Mouse (Mus musculus) forebrain, embryonic 13.5 days (tissue): ENCODE measurements around the gene Eif5. TPM values are rescaled to one million over a fixed set of nuclear protein-coding genes. Genes with fewer than 3 reads are reported as not detected.
"Not testable (repeated sequence)": the region's sequence is repeated elsewhere in the genome, so short reads cannot be mapped to it uniquely, and the experiment has no call there.

Experiments
- ATAC-seq: fragments of 200-750 bp; cut with Nextera tagmentation; 2 replicates; pipeline ENCODE4 v1.8.0; 2017
- H3K27ac ChIP-seq: fragments of 300-500 bp; sonication (generic); 2 replicates; pipeline ENCODE4 v1.5.1; 2015; ENCODE audit warnings: inconsistent platforms, mild to moderate bottlenecking, moderate library complexity
- H3K27me3 ChIP-seq: fragments of 300-500 bp; sonication (generic); 2 replicates; pipeline ENCODE4 v1.6.1; 2015; ENCODE audit warnings: mild to moderate bottlenecking, inconsistent platforms
- H3K36me3 ChIP-seq: fragments of 300-500 bp; sonication (generic); 2 replicates; pipeline ENCODE4 v1.6.1; 2015; ENCODE audit warnings: mild to moderate bottlenecking, inconsistent platforms; ENCODE audit not compliant: poor library complexity, severe bottlenecking
- H3K4me1 ChIP-seq: fragments of 300-500 bp; sonication (generic); 2 replicates; pipeline ENCODE4 v1.6.1; 2015; ENCODE audit warnings: inconsistent platforms
- H3K4me2 ChIP-seq: fragments of 300-500 bp; sonication (generic); 2 replicates; pipeline ENCODE4 v1.6.1; 2015; ENCODE audit warnings: inconsistent platforms, mild to moderate bottlenecking, moderate library complexity
- H3K4me3 ChIP-seq: fragments of 300-500 bp; sonication (generic); 2 replicates; pipeline ENCODE4 v1.5.1; 2015; ENCODE audit warnings: mild to moderate bottlenecking, inconsistent platforms
- H3K9ac ChIP-seq: fragments of 300-500 bp; sonication (generic); 2 replicates; pipeline ENCODE4 v1.6.1; 2015; ENCODE audit warnings: mild to moderate bottlenecking, inconsistent platforms
- H3K9me3 ChIP-seq: fragments of 300-500 bp; sonication (generic); replicated peaks from 2 replicates; pipeline ENCODE4 v1.6.1; 2016; ENCODE audit warnings: inconsistent platforms
- WGBS: fragments of 180-500 bp; shearing (Covaris S2); methylation state at CpG from one replicate; pipeline ENCODE4 v1.1.7; 2015; 5-methylcytosine and 5-hydroxymethylcytosine counted together
- polyA plus RNA-seq: library from polyadenylated mRNA; unstranded; fragments of >200 nt; fragmentation: Nextera tagmentation; extraction: Ambion mirVana; gene quantifications from 2 replicates; pipeline ENCODE4 v1.2.1, GENCODE M21; 2015

Eif5 gene
- polyA plus RNA-seq, 1 experiment from 2014 or later: 695 TPM

DNA sequence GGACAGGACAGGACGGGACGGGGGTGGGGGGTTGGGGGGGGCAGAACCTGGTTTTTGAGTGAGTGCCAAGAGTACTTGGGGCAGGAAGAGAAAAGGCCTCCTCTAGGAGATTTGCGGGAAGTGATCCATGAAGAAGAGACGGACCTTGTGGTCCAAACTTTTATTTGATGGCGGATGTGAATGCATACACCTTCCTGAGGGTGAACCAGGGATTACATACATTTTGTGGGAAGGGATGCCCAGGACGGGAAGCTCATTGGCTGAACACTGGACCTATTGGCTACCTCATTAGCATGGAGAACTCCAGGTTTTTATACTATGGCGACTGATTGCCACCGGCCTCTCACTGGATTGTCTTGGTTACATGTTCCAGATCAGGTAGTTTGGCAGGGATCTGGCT is 14.5 kb downstream of the Eif5 start:
- ATAC-seq: no peak
- no peaks in the 10 kb centered on the region for H3K27me3 ChIP-seq
- no peaks in the 10 kb centered on the region for H3K4me1 ChIP-seq
- no peak overlapping the region for H3K4me2 ChIP-seq
- no peaks in the 10 kb centered on the region for H3K9me3 ChIP-seq
- WGBS: 68% methylated on average over 8 of the region's 8 CpGs
- H3K27ac ChIP-seq: no peak overlapping the region
- H3K36me3 ChIP-seq: peaks cover 15% of the 10 kb centered on the region
- H3K4me3 ChIP-seq: no peak overlapping the region
- H3K9ac ChIP-seq: no peak overlapping the region

DNA sequence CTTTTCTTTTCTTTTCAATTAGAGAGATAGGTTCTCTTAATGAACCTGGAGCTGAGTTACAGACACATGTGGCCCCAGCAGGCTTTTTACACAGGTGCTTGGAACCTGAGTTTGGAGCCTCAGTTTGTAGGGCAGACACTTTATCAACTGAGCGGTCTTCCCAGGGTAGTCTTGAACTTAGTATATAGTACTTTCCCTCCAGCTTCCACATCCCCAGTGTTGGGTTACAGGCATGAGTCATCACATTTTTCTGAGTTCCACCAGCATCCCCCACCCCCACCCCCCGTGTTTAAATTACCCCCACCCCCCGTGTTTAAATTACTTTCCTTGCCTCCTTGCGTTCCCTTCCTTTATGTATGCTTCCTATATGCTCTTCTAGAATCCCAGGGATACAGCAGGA is 17.5 kb downstream of the Eif5 start:
- Histone ChIP-seq H3K9me3 (no peaks in the 10 kb centered on the region), H3K27ac (no peak overlapping the region), H3K4me3 (no peak overlapping the region), H3K27me3 (no peaks in the 10 kb centered on the region), H3K9ac (no peak overlapping the region), H3K4me1 (0 out of 2 replicates have a peak, but pooled peaks cover 6% of the 10 kb centered on the region), H3K4me2 (no peak overlapping the region), H3K36me3 (no peaks in the 10 kb centered on the region)
- ATAC-seq: no peak
- WGBS: 80% methylated on average over 4 of the region's 4 CpGs

DNA sequence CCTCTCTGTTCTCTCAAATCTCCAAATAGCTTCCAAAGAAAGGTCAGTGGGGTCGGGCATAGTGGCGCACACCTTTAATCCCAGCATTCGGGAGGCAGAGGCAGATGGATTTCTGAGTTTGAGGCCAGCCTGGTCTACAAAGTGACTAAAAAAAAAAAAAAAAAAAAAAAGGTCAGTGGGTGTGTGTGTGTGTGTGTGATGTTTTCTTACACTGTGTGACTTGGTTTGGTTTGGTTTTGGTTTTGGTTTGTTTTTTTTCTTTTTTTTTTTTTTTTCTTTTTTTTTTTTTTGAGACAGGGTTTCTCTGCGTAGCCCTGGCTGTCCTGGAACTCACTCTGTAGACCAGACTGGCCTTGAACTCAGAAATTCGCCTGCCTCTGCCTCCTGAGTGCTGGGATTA is 18.1 kb downstream of the Eif5 start:
- H3K9me3 ChIP-seq, H3K4me1 ChIP-seq, ATAC-seq, H3K9ac ChIP-seq, H3K4me2 ChIP-seq, H3K4me3 ChIP-seq, H3K27me3 ChIP-seq, H3K27ac ChIP-seq, H3K36me3 ChIP-seq: not testable (repeated sequence)
- WGBS: 81% methylated on average over 5 of the region's 5 CpGs

DNA sequence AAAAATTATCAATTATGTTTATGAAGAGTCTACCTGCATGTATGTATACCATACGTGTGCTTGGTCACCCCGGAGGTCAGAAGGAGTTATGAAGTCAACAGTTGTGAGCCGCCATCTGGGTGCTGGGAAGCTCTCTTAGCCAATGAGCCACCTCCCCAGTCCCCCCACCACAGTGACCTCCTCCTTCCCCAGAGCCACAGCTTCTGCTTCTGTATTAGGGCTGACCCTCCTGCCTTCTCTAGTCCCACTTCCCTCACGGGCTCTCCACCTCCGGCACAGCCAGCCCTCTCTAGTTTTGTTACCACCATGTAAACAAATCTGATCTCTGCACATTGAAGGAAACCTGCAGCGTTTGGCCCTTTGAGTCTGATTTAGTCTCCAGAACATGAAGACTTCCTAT is 19.7 kb downstream of the Eif5 start:
- Histone ChIP-seq H3K4me2 (no peak overlapping the region), H3K36me3 (no peaks in the 10 kb centered on the region), H3K9ac (no peak overlapping the region), H3K27me3 (no peaks in the 10 kb centered on the region), H3K4me1 (0 out of 2 replicates have a peak, but pooled peaks cover 7% of the 10 kb centered on the region), H3K27ac (no peak overlapping the region), H3K4me3 (no peak overlapping the region), H3K9me3 (no peaks in the 10 kb centered on the region)
- ATAC-seq: no peak
- 74% methylated on average over 6 of the region's 6 CpGs for WGBS

DNA sequence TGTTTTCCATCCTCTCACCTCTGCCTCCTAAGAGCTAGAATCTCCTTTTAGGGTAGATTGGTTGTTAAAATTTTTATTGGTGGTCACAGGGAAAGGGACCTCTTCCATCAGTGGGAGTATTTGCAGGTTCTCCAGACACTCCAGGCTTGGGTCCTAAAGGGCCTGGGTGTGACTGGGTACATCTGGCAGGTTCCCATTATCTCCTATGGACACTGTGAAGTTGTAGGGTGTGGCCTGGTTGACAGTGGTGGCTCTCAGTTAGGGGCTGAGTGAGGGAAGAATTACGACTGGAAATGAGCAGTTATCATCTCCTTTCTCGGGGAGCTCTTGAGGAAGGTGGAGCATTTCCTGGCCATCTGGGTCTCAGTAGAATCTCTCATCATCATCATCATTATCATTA is 20.8 kb downstream of the Eif5 start:
- Histone ChIP-seq H3K4me1 (0 out of 2 replicates have a peak, but pooled peaks cover 7% of the 10 kb centered on the region), H3K27me3 (no peaks in the 10 kb centered on the region), H3K36me3 (no peaks in the 10 kb centered on the region), H3K9me3 (no peaks in the 10 kb centered on the region), H3K4me3 (no peak overlapping the region), H3K9ac (no peak overlapping the region), H3K27ac (no peak overlapping the region), H3K4me2 (no peak overlapping the region)
- WGBS: 74% methylated on average over 2 of the region's 2 CpGs
- ATAC-seq: no peak

DNA sequence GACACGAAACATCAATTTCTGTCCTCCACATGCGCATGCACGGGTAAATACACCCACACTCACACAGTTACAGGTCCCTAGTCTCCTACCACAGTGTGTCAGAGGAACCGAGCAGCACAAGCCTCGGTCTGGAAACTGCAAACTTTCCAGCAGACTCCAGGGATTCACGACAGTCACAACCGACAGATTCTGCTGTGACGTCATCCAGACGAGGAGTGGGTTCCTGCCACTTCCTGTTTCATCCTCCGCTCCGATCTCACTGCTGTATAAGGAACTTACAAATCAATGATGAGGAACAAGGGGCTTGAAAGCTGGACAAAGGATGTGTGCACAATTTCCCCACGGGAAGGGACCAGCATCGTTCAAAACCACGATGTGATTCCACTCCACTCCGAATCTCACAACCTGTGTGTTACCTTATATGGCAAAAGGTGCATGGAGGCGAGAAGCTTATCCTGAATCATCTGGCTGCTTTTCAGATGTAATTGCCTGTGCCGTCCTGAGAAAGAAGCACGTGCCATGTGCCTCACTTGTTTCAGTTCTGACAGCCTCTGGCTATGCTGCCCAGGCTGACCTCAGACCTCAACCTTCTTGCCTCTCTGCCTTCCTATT is 21.9 kb downstream of the Eif5 start:
- Histone ChIP-seq H3K4me2 (no peak overlapping the region), H3K4me3 (no peak overlapping the region), H3K9ac (peak overlapping the region; percentile 5), H3K4me1 (0 out of 2 replicates have a peak, but pooled peaks cover 7% of the 10 kb centered on the region), H3K36me3 (no peaks in the 10 kb centered on the region), H3K27me3 (no peaks in the 10 kb centered on the region), H3K27ac (no peak overlapping the region), H3K9me3 (no peaks in the 10 kb centered on the region)
- 70% methylated on average over 18 of the region's 18 CpGs for WGBS
- no peak for ATAC-seq

DNA sequence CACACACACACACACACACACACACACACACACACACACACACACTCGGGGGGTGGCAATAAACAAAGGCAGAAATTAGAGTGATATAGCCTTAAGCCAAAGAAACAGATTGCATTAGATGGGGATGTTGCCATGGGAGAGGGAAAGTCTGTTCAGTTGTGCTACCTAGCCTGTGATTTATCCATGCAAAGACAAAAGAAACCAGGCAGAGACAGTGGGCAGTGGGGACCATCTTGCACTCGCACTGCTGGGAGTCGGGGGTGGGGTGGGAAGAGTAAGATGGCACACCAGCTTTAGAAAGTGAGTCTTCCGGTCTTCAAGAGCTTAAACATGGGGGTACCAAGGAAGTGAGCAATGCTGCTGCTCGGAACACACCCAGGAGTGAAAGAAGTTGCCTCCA is 22.5 kb downstream of the Eif5 start:
- Histone ChIP-seq H3K36me3 (no peaks in the 10 kb centered on the region), H3K9me3 (no peaks in the 10 kb centered on the region), H3K4me2 (no peak overlapping the region), H3K9ac (no peak overlapping the region), H3K4me1 (0 out of 2 replicates have a peak, but pooled peaks cover 7% of the 10 kb centered on the region), H3K4me3 (no peak overlapping the region), H3K27me3 (no peaks in the 10 kb centered on the region), H3K27ac (no peak overlapping the region)
- ATAC-seq: no peak
- 78% methylated on average over 5 of the region's 5 CpGs for WGBS

DNA sequence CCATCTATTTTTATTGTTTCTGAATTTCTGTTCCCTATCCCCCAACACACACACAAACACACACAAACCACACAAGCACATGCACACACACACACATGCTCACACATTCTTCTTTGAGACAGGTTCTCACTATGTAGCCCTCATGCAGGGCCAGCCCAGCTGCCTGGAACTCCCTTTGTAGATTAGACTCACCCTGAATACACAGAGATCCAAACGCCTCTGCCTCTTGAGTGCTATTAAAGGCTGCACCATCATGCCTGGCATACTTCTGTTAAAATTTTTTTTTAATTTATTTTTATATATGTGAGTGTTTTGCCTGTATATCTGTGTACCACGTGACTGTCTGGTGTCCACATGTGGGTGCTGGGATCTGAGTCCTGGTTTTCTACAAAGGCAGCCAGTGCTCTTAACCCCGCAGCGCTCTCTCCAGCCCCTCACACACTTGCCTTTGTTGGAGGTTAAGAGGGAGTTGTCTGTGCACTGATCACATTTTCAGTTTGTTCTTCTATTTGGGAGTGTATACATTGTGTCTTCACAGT is 24.5 kb downstream of the Eif5 start:
- Histone ChIP-seq H3K27ac (no peak overlapping the region), H3K4me1 (0 out of 2 replicates have a peak, but pooled peaks cover 7% of the 10 kb centered on the region), H3K4me2 (no peak overlapping the region), H3K36me3 (no peaks in the 10 kb centered on the region), H3K4me3 (no peak overlapping the region), H3K27me3 (no peaks in the 10 kb centered on the region), H3K9me3 (no peaks in the 10 kb centered on the region), H3K9ac (no peak overlapping the region)
- no peak for ATAC-seq
- 50% methylated on average over 4 of the region's 4 CpGs for WGBS

DNA sequence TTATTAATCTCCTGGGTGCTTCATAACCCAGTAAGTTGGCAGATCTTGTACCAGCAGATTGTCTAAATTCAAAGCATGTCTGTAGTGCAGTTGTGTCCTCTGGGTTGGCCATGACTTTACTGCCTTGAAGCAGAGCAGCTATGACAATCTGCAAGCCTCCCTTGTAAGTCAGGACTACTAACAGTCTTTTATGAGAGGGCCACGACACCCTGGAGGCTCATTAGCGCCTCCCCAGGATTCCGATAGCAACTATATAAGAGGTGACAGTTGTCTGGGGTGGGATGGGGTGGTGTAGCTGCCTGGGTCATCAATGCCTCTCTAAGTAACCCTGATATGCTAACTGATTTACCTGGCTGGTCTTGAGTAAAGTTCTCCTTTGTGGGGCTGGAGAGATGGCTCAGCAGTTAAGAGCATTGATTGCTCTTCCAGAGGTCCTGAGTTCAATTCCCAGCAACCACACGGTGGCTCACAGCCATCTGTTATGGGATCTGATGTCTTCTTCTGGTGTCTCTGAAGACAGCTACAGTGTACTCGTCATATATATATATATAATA is 25.3 kb downstream of the Eif5 start:
- no peak overlapping the region for H3K4me3 ChIP-seq
- no peaks in the 10 kb centered on the region for H3K36me3 ChIP-seq
- no peak overlapping the region for H3K4me2 ChIP-seq
- H3K9me3 ChIP-seq: no peaks in the 10 kb centered on the region
- 50% methylated on average over 5 of the region's 5 CpGs for WGBS
- H3K27ac ChIP-seq: no peak overlapping the region
- H3K9ac ChIP-seq: no peak overlapping the region
- ATAC-seq: no peak
- no peaks in the 10 kb centered on the region for H3K27me3 ChIP-seq
- H3K4me1 ChIP-seq: 0 out of 2 replicates have a peak, but pooled peaks cover 7% of the 10 kb centered on the region

DNA sequence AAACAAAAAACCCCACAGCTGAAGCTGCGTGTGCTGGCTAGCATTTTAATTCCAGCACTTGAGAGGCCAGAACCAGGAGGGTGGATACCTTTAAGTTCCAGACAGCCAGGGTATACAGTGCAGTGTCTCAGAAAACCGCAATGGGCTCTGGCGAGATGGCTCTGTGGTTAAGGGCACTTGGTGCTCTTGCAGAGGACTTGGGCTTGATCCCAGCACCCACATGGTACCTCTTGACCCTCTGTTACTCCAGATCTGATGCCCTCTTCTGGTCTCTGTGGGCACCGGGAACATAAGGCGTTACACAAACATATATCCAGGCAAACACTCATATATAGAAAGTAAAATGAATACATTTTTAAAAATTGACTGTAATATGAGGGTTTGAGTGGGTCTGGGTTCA is 27.5 kb downstream of the Eif5 start:
- Histone ChIP-seq H3K4me3 (no peak overlapping the region), H3K9ac (no peak overlapping the region), H3K27me3 (no peaks in the 10 kb centered on the region), H3K27ac (no peak overlapping the region), H3K4me2 (no peak overlapping the region), H3K36me3 (no peaks in the 10 kb centered on the region), H3K4me1 (0 out of 2 replicates have a peak, but pooled peaks cover under 1% of the 10 kb centered on the region), H3K9me3 (no peaks in the 10 kb centered on the region)
- ATAC-seq: no peak
- 80% methylated on average over 5 of the region's 5 CpGs for WGBS

DNA sequence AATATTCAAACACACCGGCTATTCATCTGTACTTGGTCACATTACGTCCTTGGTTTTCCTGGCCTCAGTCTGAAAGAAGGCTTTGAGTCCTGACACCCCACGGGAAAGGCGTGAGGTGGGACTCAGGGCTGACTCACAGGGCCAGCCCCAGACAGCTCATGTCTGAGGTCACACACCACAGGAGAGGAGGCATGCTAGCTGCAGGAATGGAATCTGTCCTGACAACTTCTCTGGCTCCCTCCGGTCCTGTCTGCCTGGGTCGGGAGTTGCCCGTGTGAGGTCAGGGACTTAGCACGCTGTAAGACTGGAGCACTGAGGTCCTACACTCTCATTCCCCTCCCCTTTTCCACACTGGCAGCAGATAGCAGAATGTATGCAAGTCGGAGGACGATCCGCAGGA is 31.0 kb downstream of the Eif5 start:
- no peak for ATAC-seq
- no peak overlapping the region for H3K4me3 ChIP-seq

DNA sequence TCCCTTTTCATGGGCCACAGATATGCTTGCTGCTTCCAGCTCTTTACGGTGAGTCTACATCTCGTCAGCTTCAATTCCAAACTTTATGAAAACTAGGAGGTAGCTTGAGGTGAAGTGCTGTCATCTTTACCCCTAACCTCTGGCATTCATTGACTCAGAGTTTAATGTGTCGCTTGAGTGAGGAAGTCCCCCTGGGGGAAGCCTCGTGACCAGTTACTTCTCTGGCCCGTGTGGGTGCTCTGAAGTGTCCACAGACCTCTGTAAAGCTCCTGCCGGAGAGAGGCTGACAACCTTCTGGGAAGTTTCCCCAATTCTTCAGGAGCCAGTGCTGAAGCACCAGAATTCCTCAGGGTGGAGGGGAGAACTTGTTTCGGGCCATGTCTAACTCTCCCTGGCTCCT is 34.6 kb downstream of the Eif5 start:
- H3K4me3 ChIP-seq: no peak overlapping the region
- no peaks in the 10 kb centered on the region for H3K27me3 ChIP-seq
- ATAC-seq: no peak
- H3K4me1 ChIP-seq: peaks cover 31% of the 10 kb centered on the region
- H3K27ac ChIP-seq: no peak overlapping the region
- 0 out of 2 replicates have a peak overlapping the region, but pooled peaks have one; percentile 4 for H3K4me2 ChIP-seq
- H3K9me3 ChIP-seq: no peaks in the 10 kb centered on the region
- H3K9ac ChIP-seq: 0 out of 2 replicates have a peak overlapping the region, but pooled peaks have one; percentile 99
- 88% methylated on average over 7 of the region's 7 CpGs for WGBS
- no peaks in the 10 kb centered on the region for H3K36me3 ChIP-seq

More for the DNA sequence above, 31.0 kb downstream of the Eif5 start:
- Histone ChIP-seq H3K27me3 (no peaks in the 10 kb centered on the region), H3K4me1 (peaks cover 14% of the 10 kb centered on the region), H3K27ac (no peak overlapping the region), H3K36me3 (no peaks in the 10 kb centered on the region), H3K9ac (no peak overlapping the region), H3K4me2 (no peak overlapping the region), H3K9me3 (no peaks in the 10 kb centered on the region)
- WGBS: 75% methylated on average over 11 of the region's 11 CpGs
